In the genomic region with DNA sequence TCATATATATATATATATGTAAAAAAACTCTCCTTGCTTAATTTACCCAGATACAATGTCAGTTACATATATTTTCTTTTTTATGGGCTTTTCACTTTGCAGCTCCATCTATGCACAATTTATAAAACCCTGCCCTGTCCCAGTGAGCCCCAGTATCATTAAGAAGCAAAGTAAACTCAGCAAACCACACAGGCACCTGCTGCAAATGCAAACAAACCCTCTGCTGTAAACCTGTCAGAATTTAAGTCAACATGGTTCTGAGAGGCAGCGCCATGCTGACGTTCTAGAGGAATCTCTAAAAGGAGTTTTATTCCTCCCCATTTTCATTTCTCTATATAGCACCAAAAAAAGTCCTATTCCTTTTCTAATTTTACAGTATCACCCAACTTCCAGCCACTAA, we compare ENCODE assay signal across 21 mouse cellular contexts. TPM values are rescaled to one million over a fixed set of nuclear protein-coding genes. Genes with fewer than 3 reads are reported as not detected.
"Had no signal": no experiment of that assay in that cellular context is flagged by ENCODE, and none has a peak within 500 bp of the region (broad histone marks: within the 10 kb centered on the region; RNA-seq: fewer than 3 reads in every experiment).

No protein-coding gene starts in this region.

- H3K9me3 ChIP-seq: neural tube, embryonic 13.5 days had no signal

- H3K4me3 ChIP-seq: midbrain, embryonic 10.5 days; midbrain, embryonic 12.5 days; myocyte; neural tube, embryonic 13.5 days had no signal

- H3K4me1 ChIP-seq: midbrain, embryonic 10.5 days; midbrain, embryonic 12.5 days; neural tube, embryonic 13.5 days had no signal

- DNase-seq: lung, adult 18-20 months; lung, embryonic 14.5 days; lung, postnatal 10 days; lung, postnatal 4 days; midbrain, embryonic 14.5 days; right cerebral cortex, postnatal 14 days; thymus, adult 18-20 months; thymus, postnatal 25 days; thymus, postnatal 4 days had no signal

- H3K4me2 ChIP-seq: lung, embryonic 14.5 days; midbrain, embryonic 12.5 days; neural tube, embryonic 13.5 days had no signal

- H3K27me3 ChIP-seq: midbrain, embryonic 12.5 days; neural tube, embryonic 13.5 days had no signal

- H3K9ac ChIP-seq: lung, embryonic 14.5 days; midbrain, embryonic 12.5 days; neural tube, embryonic 13.5 days had no signal

- H3K27ac ChIP-seq: midbrain, embryonic 10.5 days; midbrain, embryonic 12.5 days; neural tube, embryonic 13.5 days had no signal

- ATAC-seq: midbrain, embryonic 16.5 days had no signal

RNA-seq across cellular contexts. Expression of gene Wee2, which starts 36.9 kb away (rescaled TPM):
- total RNA-seq: megakaryocyte, adult 5-6 weeks; megakaryocyte-erythroid progenitor cell, adult 5-6 weeks; neutrophil, adult 5-6 weeks had no signal
- polyA plus RNA-seq: liver, embryonic 16.5 days; lung, embryonic 14.5 days; lung, embryonic 16.5 days; midbrain, embryonic 10.5 days; midbrain, embryonic 12.5 days; myocyte; spleen, adult 2 months; urinary bladder, adult 2 months had no signal
